Mouse (Mus musculus): ENCODE results near the gene Bola2. TPM values are rescaled to one million over a fixed set of nuclear protein-coding genes. Genes with fewer than 3 reads are reported as not detected.

Gene Bola2
- polyA plus RNA-seq, 2 experiments = 50.4 to 122 TPM

GRCm38 (mm10) chr7:126700063-126701015, 5.1 kb downstream of the Bola2 start:
- TF ChIP-seq POLR2A (IDR thresholded peaks at IDR 0.05; ENCODE audit: borderline replicate concordance, extremely low read depth, insufficient read depth, insufficient read length) = no peak
- no peak overlapping the region for H3K4me2 ChIP-seq (replicated peaks; ENCODE audit: low read depth, low read length, severe bottlenecking)

GRCm38 (mm10) chr7:126701070-126701469, 5.9 kb downstream of the Bola2 start:
- 0 out of 2 replicates have a peak overlapping the region, but pooled peaks have one; percentile 5 for H3K4me2 ChIP-seq (replicated peaks; ENCODE audit: low read depth, low read length, severe bottlenecking)
- H3K36me3 ChIP-seq (ENCODE audit: control insufficient read depth, insufficient read depth, low read length) = peaks cover 3% of the 10 kb centered on the region; the same call in 1 of the 2 replicates
- no peaks in the 10 kb centered on the region for H3K27me3 ChIP-seq (ENCODE audit: control insufficient read depth, insufficient read depth, low read length)
- no peak overlapping the region for H3K4me3 ChIP-seq (replicated peaks; ENCODE audit: low read length)
- TF ChIP-seq POLR2A (IDR thresholded peaks at IDR 0.05; ENCODE audit: borderline replicate concordance, extremely low read depth, insufficient read depth, insufficient read length) = no peak
- 2% methylated on average over 11 of the region's 11 CpGs for WGBS
- ATAC-seq (ENCODE audit: low FRiP score, low read depth) = peak; percentile 61
- peaks cover 16% of the 10 kb centered on the region for H3K4me1 ChIP-seq (ENCODE audit: control insufficient read depth, insufficient read depth, low read length)
- DNase-seq (ENCODE audit: low spot score) = peak; percentile 83
- no peak overlapping the region for H3K27ac ChIP-seq (replicated peaks; ENCODE audit: low read depth, low read length)
- no peaks in the 10 kb centered on the region for H3K9me3 ChIP-seq (ENCODE audit: control insufficient read depth, low read length)
- no peak overlapping the region for H3K9ac ChIP-seq (ENCODE audit: low read depth, low read length, severe bottlenecking)

More at GRCm38 (mm10) chr7:126700063-126701015, 5.1 kb downstream of the Bola2 start:
- peaks cover 16% of the 10 kb centered on the region for H3K4me1 ChIP-seq (ENCODE audit: control insufficient read depth, insufficient read depth, low read length)
- no peaks in the 10 kb centered on the region for H3K27me3 ChIP-seq (ENCODE audit: control insufficient read depth, insufficient read depth, low read length)
- H3K4me3 ChIP-seq (replicated peaks; ENCODE audit: low read length) = no peak overlapping the region
- 85% methylated on average over 25 of the region's 25 CpGs for WGBS
- no peaks in the 10 kb centered on the region for H3K9me3 ChIP-seq (ENCODE audit: control insufficient read depth, low read length)
- no peak overlapping the region for H3K9ac ChIP-seq (ENCODE audit: low read depth, low read length, severe bottlenecking)
- ATAC-seq (ENCODE audit: low FRiP score, low read depth) = no peak
- no peak overlapping the region for H3K27ac ChIP-seq (replicated peaks; ENCODE audit: low read depth, low read length)
- no peak for DNase-seq (ENCODE audit: low spot score)
- peaks cover 3% of the 10 kb centered on the region; the same call in 1 of the 2 replicates for H3K36me3 ChIP-seq (ENCODE audit: control insufficient read depth, insufficient read depth, low read length)

GRCm38 (mm10) chr7:126701559-126702357, 6.6 kb downstream of the Bola2 start:
- TF ChIP-seq POLR2A (IDR thresholded peaks at IDR 0.05; ENCODE audit: borderline replicate concordance, extremely low read depth, insufficient read depth, insufficient read length) = no peak
- no peak for DNase-seq (ENCODE audit: low spot score)
- 0 out of 2 replicates have a peak overlapping the region, but pooled peaks have one; percentile 5 for H3K4me2 ChIP-seq (replicated peaks; ENCODE audit: low read depth, low read length, severe bottlenecking)

GRCm38 (mm10) chr7:126702358-126702757, 7.2 kb downstream of the Bola2 start:
- 79% methylated on average over 6 of the region's 6 CpGs for WGBS
- no peak for DNase-seq (ENCODE audit: low spot score)

More at GRCm38 (mm10) chr7:126701559-126702357, 6.6 kb downstream of the Bola2 start:
- Histone ChIP-seq H3K27ac (replicated peaks; ENCODE audit: low read depth, low read length) (no peak overlapping the region), H3K27me3 (ENCODE audit: control insufficient read depth, insufficient read depth, low read length) (no peaks in the 10 kb centered on the region), H3K4me1 (ENCODE audit: control insufficient read depth, insufficient read depth, low read length) (peaks cover 12% of the 10 kb centered on the region), H3K9ac (ENCODE audit: low read depth, low read length, severe bottlenecking) (no peak overlapping the region), H3K36me3 (ENCODE audit: control insufficient read depth, insufficient read depth, low read length) (peaks cover 3% of the 10 kb centered on the region; the same call in 1 of the 2 replicates), H3K9me3 (ENCODE audit: control insufficient read depth, low read length) (no peaks in the 10 kb centered on the region), H3K4me3 (replicated peaks; ENCODE audit: low read length) (no peak overlapping the region)
- no peak for ATAC-seq (ENCODE audit: low FRiP score, low read depth)
- 55% methylated on average over 24 of the region's 24 CpGs for WGBS

More at GRCm38 (mm10) chr7:126702358-126702757, 7.2 kb downstream of the Bola2 start:
- H3K4me2 ChIP-seq (replicated peaks; ENCODE audit: low read depth, low read length, severe bottlenecking) = no peak overlapping the region
- no peak for TF ChIP-seq POLR2A (IDR thresholded peaks at IDR 0.05; ENCODE audit: borderline replicate concordance, extremely low read depth, insufficient read depth, insufficient read length)
- no peak overlapping the region for H3K4me3 ChIP-seq (replicated peaks; ENCODE audit: low read length)
- H3K27ac ChIP-seq (replicated peaks; ENCODE audit: low read depth, low read length) = no peak overlapping the region
- H3K36me3 ChIP-seq (ENCODE audit: control insufficient read depth, insufficient read depth, low read length) = peaks cover 3% of the 10 kb centered on the region; the same call in 1 of the 2 replicates
- no peaks in the 10 kb centered on the region for H3K27me3 ChIP-seq (ENCODE audit: control insufficient read depth, insufficient read depth, low read length)
- no peaks in the 10 kb centered on the region for H3K9me3 ChIP-seq (ENCODE audit: control insufficient read depth, low read length)
- H3K9ac ChIP-seq (ENCODE audit: low read depth, low read length, severe bottlenecking) = no peak overlapping the region
- no peak for ATAC-seq (ENCODE audit: low FRiP score, low read depth)
- H3K4me1 ChIP-seq (ENCODE audit: control insufficient read depth, insufficient read depth, low read length) = peaks cover 7% of the 10 kb centered on the region; the same call in 1 of the 2 replicates

All from limb, embryonic 14.5 days (tissue).